Mouse (Mus musculus) monocyte, adult 2 months (primary cell): Measurements from ENCODE around the gene Vmn2r111.
"Not testable (repeated sequence)": the region's sequence is repeated elsewhere in the genome, so short reads cannot be mapped to it uniquely, and the experiment has no call there.

Experiments used
- DNase-seq, 2 experiments: peaks; one replicate each; pipeline ENCODE4 v3.0.0; 2022; ENCODE audit warnings: low spot score in 2 of 2, low read depth in 1 of 2

The Vmn2r111 gene

DNA sequence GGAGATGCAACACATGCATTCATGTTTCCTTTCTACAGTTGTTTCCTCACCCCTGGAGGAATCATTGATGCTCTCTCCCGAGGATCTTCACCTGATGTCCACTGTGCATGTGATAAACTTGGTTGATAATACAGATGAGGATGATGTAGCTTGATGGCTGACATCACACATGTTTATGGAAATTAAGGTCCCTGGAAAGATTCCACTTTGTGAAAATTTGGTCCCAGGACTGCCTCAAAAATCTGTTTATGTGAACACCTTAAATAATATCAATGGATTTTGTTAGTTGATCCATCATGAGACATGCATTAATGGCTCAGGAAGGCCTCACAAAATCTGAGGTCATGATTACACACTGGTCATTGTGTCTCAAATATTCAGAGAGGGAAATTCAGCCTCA lies at the start of gene Vmn2r111:
Gene Vmn2r111 (minus strand): TSS at position 101 of the 400 bp plus-strand sequence.
- not testable (repeated sequence) for DNase-seq

DNA sequence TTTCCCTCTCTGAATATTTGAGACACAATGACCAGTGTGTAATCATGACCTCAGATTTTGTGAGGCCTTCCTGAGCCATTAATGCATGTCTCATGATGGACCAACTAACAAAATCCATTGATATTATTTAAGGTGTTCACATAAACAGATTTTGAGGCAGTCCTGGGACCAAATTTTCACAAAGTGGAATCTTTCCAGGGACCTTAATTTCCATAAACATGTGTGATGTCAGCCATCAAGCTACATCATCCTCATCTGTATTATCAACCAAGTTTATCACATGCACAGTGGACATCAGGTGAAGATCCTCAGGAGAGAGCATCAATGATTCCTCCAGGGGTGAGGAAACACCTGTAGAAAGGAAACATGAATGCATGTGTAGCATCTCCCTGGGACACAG lies 27.4 kb upstream of the Vmn2r111 start, which contains the start of gene Vmn2r112:
Gene Vmn2r112 (plus strand): TSS at position 301 of the 400 bp plus-strand sequence.
- not testable (repeated sequence) for DNase-seq

DNA sequence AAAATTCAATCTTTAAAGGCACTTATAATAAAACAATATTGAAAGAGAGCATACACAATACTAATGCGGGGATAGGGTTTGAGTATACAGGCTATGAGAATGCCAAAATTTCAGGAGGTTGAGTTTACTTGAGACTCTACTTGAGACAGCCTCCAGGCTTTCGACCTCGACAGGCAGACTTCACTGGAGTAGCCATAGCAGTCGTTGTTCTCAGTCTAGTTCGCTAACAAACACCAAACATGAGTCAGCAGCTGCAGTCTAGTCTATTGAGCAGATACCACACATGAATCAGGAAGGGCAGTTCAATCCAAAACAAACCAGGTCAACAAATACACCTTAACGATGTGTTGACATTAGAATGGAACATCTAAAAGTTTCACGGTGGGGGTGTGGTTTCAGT lies 52.8 kb downstream of the Vmn2r111 start:
- not testable (repeated sequence) for DNase-seq

DNA sequence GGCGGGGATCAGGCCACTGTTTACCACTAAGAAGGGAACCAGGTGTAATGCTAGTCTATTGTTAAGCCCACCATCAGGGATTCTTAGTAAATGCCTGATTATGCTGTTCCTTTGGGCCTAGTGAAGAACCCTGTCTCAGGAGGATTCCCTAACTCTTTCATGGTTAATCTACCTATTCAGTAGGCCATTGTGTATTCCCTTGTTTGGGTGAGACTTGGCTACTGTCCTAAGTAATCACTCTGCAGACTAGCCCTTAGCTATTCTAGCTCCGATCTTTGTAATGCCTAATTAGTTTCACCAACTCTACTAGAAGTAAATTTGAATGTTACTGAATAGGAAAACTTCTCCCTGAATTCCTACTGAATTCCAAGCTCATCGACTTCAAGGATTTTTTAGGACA lies 53.2 kb downstream of the Vmn2r111 start:
- not testable (repeated sequence) for DNase-seq

DNA sequence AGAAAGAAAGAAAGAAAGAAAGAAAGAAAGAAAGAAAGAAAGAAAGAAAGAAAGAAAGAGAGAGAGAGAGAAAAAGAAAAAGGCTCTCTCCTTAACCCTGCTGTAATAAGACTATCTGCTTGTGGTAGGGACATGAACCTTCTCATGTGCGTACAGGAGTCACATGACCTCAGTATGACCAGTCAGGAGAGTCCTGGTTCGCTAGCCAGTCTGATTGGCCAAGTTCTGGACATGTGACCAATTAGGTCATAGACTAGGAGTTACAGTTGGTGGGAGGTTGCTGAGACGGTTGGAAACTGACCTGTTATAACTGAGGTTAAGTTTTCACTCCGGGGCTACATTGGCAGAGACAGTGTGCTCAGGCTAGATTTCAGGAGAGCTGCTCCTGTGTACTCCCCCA lies 76.2 kb downstream of the Vmn2r111 start:
- DNase-seq = no peak
